Mouse (Mus musculus) layer of hippocampus, adult 11-12 months (tissue): Measurements from ENCODE around the gene Khsrp.

Source experiments
- DNase-seq: peaks from one replicate; pipeline ENCODE4 v3.0.0; 2022; ENCODE audit warnings: low spot score

Khsrp gene

DNA sequence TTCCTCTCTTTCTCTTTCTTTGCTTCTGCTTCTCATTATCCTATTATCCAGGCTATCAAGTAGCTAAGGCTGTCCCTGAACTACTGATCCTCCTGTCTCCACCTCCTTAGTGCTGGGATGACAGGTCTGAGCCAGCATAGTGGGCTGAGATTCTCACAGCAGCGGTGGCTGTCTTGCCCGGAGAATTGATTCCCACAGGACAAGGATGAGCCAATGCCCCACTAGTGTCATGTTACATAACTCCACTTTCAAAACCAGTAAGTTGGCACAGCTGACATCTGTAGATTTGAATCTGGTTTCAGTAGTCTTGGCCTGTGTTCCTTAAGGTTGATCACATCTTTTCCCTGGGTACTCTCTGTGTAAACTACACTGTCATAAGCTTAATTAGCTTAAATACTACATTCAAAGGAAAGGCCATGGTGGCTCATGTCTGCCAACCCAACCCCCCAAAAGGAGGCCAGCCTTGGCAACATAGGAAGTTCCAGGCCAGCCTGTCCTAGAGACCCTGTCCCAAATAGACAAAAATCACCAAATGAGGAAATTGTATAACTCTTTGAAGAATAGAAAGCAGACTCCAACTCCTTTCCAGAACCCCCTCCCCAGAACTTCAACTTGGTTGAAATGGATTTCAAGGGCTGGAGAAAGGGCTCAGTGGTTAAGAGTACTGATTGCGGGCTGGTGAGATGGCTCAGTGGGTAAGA lies 45.1 kb downstream of the Khsrp start:
- DNase-seq, result no peak

GRCm38 (mm10) chr17:56985656-56986055 lies 45.7 kb downstream of the Khsrp start:
- no peak for DNase-seq

DNA sequence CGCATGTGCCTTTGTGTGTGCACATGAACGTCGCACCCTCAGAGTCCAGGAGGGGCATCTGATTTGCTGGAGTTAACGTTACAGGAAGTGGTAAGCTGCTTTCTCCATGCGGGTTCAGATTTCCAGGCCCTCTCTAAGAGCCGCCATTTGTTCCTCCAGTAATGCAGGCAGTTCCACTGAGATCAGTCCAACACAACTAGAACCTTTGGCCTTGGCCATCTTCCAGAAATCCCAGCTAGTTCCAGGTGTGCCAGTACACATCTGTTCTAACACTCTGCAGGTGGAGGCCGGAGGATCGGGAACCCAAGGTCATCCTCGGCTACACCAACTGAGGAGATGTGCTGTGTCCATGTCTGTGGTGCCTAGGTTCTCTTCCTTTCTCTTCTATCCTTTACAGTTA lies 46.4 kb downstream of the Khsrp start:
- DNase-seq, result no peak

- no peak for DNase-seq
Measured at GRCm38 (mm10) chr17:56982013-56982412, 49.3 kb downstream of the Khsrp start, which contains the start of gene Acer1. Gene Acer1 (minus strand): TSS chr17:56982126.

DNA sequence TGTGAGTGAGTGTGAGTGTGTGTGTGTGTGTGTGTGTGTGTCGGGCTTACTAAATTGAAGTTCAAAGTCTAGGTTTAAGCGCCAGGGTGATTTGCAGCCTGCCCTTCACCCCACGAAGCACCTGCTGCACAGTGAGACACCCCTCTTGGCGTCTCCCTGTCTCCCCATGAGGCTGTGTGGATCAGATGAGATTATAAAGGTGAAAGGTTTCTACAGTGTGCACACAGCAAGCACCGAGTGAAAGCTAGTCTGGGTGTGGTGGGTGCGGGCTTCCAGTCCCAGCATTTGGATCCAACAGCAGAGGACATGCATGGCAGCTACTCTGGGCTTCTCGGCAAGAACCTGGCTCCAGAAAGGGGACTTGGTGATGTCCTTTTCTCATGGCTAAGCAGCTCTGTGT lies 50.3 kb downstream of the Khsrp start:
- DNase-seq, result no peak

- no peak for DNase-seq
Measured at GRCm38 (mm10) chr17:56979524-56979923, 51.8 kb downstream of the Khsrp start.

- DNase-seq, result no peak
Measured at GRCm38 (mm10) chr17:56976531-56977390, 54.6 kb downstream of the Khsrp start.

DNA sequence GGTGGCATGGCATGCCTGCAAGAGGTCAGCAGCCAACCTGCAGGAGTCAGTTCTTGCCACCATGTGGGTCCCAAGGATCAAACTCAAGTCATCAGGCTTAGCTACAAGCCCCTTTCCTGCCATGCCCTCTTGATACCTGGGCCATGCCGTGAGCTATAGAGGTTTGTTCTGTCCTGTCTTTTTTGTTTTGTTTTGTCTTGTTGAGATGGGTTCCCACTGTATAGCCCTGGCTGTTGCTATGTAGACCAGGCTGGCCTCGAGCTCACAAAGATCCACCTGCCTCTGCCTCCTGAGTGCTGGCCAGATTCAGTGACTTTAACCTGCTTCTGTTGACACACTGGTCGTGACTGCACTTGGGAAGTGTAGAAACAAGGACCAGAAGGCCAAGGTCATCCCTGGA lies 55.9 kb downstream of the Khsrp start:
- DNase-seq, result no peak

DNA sequence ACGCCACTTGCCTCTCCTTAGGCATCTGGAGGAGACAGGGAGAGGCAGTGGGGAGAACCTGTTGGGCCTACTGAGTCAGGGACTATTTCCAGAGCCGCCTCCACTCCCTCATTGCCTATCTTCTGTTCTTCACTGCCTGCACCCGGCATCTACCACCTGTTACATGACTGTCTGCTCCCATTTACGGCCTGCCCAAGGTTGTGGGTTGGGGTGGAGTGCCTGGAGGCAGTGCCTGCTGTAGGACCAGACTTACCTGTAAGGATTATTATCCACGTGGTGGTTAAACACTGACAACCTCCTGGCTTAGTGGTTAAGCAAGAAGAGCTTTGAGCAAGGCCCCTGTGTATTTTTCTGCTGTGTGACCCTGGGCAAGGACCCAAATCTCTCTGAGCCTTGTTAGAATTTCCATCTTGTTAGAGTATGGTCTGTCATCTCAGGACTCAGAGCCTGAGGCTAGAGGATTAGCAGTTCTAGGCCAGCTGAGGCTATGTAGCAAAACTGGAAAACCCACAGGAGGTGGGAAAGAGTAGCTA lies 56.5 kb downstream of the Khsrp start:
- no peak for DNase-seq

DNA sequence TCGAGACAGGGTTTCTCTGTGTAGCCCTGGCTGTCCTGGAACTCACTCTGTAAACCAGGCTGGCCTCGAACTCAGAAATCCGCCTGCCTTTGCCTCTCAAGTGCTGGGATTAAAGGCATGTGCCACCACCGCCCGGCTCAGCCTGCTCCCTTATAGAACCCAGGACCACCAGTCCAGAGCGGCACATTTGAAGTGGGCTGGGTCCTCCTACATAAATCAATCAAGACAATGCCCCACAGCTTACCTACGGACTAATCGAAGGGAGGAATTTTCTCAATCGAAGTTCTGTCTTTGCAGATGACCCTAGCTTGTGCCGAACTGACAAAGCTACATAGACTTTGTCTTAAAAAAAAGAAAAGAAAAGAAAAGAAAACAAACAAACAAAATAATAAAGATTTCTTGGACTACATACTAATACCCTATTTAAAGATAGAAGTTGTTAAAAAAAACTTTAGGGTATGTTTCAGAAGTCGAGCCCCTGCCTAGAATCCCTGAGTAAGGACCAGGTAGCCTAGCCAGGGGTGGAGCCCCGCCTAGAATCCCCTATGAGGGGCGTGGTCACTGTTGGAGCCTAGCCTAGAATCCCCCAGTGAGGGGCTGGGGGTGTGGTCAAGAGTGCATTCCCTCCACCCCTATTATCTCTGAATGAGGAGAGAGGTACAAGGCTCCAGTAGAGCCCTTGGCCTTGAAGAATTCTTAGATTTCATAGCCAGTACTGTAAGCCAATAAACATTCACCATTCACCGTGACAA lies 57.2 kb downstream of the Khsrp start:
- no peak for DNase-seq
